Mouse (Mus musculus) embryonic facial prominence, embryonic 15.5 days (tissue): Measurements from ENCODE around the gene Hoxa6. TPM values are rescaled to one million over a fixed set of nuclear protein-coding genes. Genes with fewer than 3 reads are reported as not detected.

Source experiments
- ATAC-seq: fragments of 200-750 bp; cut with Nextera tagmentation; 2 replicates; pipeline ENCODE4 v1.8.0; 2017; ENCODE audit warnings: low read depth, moderate TSS enrichment; ENCODE audit not compliant: insufficient number of reproducible peaks, low FRiP score, low TSS enrichment
- H3K27ac ChIP-seq: fragments of 300-500 bp; sonication (generic); replicated peaks from 2 replicates; pipeline ENCODE4 v1.5.1; 2015; ENCODE audit warnings: mild to moderate bottlenecking, inconsistent platforms
- H3K27me3 ChIP-seq: fragments of 300-500 bp; sonication (generic); 2 replicates; pipeline ENCODE4 v1.6.1; 2015; ENCODE audit warnings: inconsistent platforms
- H3K36me3 ChIP-seq: fragments of 300-500 bp; sonication (generic); 2 replicates; pipeline ENCODE4 v1.6.1; 2015; ENCODE audit warnings: mild to moderate bottlenecking, inconsistent platforms
- H3K4me1 ChIP-seq: fragments of 300-500 bp; sonication (generic); 2 replicates; pipeline ENCODE4 v1.6.1; 2015; ENCODE audit warnings: inconsistent platforms
- H3K4me2 ChIP-seq: fragments of 300-500 bp; sonication (generic); replicated peaks from 2 replicates; pipeline ENCODE4 v1.6.1; 2015; ENCODE audit warnings: mild to moderate bottlenecking, inconsistent platforms
- H3K4me3 ChIP-seq: fragments of 300-500 bp; sonication (generic); replicated peaks from 2 replicates; pipeline ENCODE4 v1.5.1; 2015; ENCODE audit warnings: mild to moderate bottlenecking, inconsistent platforms
- H3K9ac ChIP-seq: fragments of 300-500 bp; sonication (generic); 2 replicates; pipeline ENCODE4 v1.6.1; 2015; ENCODE audit warnings: inconsistent platforms
- H3K9me3 ChIP-seq: fragments of 300-500 bp; sonication (generic); replicated peaks from 2 replicates; pipeline ENCODE4 v1.6.1; 2016; ENCODE audit warnings: inconsistent platforms
- WGBS: fragments of 180-500 bp; shearing (Covaris S2); methylation state at CpG from one replicate; pipeline ENCODE4 v1.1.7; 2015; 5-methylcytosine and 5-hydroxymethylcytosine counted together
- polyA plus RNA-seq: library from polyadenylated mRNA; unstranded; fragments of >200 nt; fragmentation: Nextera tagmentation; extraction: Ambion mirVana; gene quantifications from 2 replicates; pipeline ENCODE4 v1.2.1, GENCODE M21; 2015

Hoxa6 gene
- polyA plus RNA-seq, 1 experiment from 2014 or later = not detected

DNA sequence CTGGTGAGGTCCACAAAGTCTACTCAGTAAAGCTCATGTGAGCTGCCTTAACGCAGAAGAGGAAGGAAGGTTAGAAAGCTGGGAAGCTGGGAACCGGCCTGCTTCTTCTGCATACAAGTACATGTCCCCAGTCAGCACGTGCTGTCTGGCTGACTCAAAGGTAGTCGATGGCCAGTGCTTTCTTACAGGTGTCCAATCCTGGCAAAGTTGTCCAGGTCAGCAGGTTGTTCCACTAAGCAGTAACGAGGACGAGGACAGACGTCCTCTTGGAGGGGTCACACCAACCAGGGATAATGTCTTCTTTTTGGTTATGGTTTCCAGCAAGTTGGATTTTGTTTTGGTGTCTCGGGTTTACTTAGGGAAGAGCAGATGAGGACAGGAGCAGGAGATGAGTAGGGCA, 18.6 kb downstream of the Hoxa6 start:
- no peak overlapping the region for H3K4me2 ChIP-seq

DNA sequence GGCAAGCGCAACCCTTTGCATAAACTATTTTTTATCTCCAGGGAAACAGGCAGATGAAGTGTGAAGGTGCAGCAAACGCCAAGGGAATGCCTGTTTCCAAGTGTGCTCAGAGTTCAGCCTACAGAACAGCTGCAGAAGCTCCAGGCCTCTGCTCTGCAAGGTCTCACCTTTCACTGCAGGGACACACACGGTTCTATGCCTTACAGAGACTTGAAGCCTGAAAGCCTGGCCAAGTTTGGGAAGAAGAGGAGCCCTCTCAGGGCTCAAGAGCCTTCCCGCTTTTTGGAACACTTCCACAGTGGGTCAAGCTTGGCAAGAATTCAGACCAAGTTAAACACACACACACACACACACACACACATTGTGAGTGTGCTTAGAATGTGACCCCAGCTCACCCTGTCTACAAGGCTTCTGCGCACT, 19.3 kb downstream of the Hoxa6 start:
- Histone ChIP-seq H3K4me1 (peaks cover 13% of the 10 kb centered on the region), H3K27me3 (peaks cover 99% of the 10 kb centered on the region), H3K27ac (no peak overlapping the region), H3K9ac (no peak overlapping the region), H3K9me3 (no peaks in the 10 kb centered on the region), H3K4me2 (no peak overlapping the region), H3K36me3 (no peaks in the 10 kb centered on the region), H3K4me3 (no peak overlapping the region)
- ATAC-seq = no peak
- WGBS = 10% methylated on average over 5 of the region's 5 CpGs

More for the DNA sequence above, 18.6 kb downstream of the Hoxa6 start:
- ATAC-seq = no peak
- H3K27me3 ChIP-seq = peaks cover 99% of the 10 kb centered on the region
- no peak overlapping the region for H3K4me3 ChIP-seq
- no peaks in the 10 kb centered on the region for H3K36me3 ChIP-seq
- no peak overlapping the region for H3K9ac ChIP-seq
- no peaks in the 10 kb centered on the region for H3K9me3 ChIP-seq
- WGBS = 8% methylated on average over 8 of the region's 8 CpGs
- peaks cover 13% of the 10 kb centered on the region for H3K4me1 ChIP-seq
- H3K27ac ChIP-seq = no peak overlapping the region

DNA sequence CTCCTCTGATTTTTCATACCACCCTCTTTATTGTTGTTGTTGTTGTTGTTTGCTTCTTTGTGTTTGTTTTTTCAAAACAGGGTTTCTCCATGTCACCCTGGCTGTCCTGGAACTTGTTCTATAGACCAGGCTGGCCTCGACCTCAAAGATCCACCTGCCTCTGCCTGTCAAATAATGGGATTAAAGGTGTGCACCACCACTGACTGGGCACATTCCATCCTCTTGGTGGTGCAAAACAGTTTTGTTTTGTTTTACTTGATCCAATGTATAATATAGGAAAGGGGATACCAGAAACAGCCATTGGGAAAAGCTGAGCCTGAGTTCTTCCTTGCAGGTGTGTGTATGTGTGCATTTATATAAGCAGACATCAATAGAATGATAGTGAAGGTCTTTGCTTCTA, 22.0 kb downstream of the Hoxa6 start:
- H3K36me3 ChIP-seq = no peaks in the 10 kb centered on the region
- peaks cover 100% of the 10 kb centered on the region for H3K27me3 ChIP-seq
- H3K4me3 ChIP-seq = no peak overlapping the region
- H3K4me2 ChIP-seq = no peak overlapping the region
- no peak overlapping the region for H3K27ac ChIP-seq
- no peak for ATAC-seq
- WGBS = 10% methylated on average over 1 of the region's 1 CpGs
- no peak overlapping the region for H3K9ac ChIP-seq
- no peaks in the 10 kb centered on the region for H3K9me3 ChIP-seq
- H3K4me1 ChIP-seq = peaks cover 7% of the 10 kb centered on the region

DNA sequence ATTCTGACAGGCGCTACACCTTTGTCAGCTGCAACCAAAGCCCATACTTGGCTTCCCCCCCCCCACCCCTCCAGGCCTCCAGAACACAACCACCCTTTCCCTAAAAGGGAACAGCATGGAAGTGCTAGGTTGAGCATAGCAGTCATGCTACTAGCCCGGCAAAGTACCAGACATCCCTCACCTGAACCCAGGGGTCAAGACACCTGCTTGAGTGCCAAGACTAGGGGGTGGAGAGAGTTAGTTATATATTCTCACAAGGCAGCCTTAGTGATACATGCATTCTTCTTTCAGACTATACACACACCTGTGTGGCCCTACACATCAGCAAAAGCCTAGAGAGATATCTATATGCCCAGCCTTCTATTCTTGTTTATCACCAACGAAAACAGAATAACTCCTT, 22.7 kb downstream of the Hoxa6 start:
- H3K27ac ChIP-seq = no peak overlapping the region
- H3K4me1 ChIP-seq = peaks cover under 1% of the 10 kb centered on the region; the same call in 1 of the 2 replicates
- H3K27me3 ChIP-seq = peaks cover 100% of the 10 kb centered on the region
- H3K9me3 ChIP-seq = no peaks in the 10 kb centered on the region
- H3K4me3 ChIP-seq = no peak overlapping the region
- WGBS = 13% methylated on average over 3 of the region's 3 CpGs
- H3K4me2 ChIP-seq = no peak overlapping the region
- no peak overlapping the region for H3K9ac ChIP-seq
- no peaks in the 10 kb centered on the region for H3K36me3 ChIP-seq
- ATAC-seq = no peak

DNA sequence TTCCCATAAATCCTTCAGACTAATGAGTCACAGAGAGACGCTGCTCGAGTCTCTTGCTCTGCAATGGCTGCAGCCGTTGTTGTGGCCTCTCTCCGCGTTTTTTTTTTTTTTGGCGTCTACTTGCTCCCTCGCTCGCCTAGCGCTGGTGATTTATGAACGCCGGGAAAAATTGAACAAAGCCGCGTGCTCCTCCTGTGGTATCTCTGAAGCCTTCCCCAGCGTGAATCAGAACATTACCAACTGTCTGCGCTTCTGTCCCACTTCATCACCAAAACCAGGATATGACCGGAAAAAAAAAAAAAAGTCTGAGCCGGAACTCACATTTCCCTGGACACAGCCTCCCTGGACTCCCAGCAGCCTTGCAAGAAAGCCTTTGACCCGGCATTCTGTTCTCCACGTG, 23.3 kb downstream of the Hoxa6 start:
- Histone ChIP-seq H3K4me3 (no peak overlapping the region), H3K27me3 (peaks cover 100% of the 10 kb centered on the region)

DNA sequence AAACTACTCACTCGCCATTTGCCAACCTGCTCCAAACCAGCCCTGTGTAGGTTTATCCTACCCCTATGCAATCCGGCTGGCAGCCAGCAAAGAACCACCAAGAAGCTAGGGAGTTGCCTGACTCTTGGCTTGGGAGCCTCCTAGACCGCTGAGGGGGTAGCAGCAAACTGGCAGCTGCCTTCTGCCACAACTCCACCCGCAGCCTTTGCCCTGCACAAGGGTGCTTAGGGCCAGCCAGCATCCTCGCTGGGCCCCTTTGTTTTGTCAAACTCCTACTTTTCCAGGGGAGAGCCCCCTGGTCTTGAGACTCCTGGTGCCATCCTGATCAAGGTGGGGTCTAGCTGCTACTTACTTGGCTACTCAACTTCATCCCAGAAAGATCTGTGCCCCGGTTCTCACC, 23.9 kb downstream of the Hoxa6 start:
- Histone ChIP-seq H3K27ac (no peak overlapping the region), H3K9ac (no peak overlapping the region), H3K4me2 (no peak overlapping the region), H3K4me3 (no peak overlapping the region), H3K27me3 (peaks cover 100% of the 10 kb centered on the region), H3K4me1 (no peaks in the 10 kb centered on the region), H3K9me3 (no peaks in the 10 kb centered on the region), H3K36me3 (no peaks in the 10 kb centered on the region)
- WGBS = 2% methylated on average over 6 of the region's 6 CpGs
- no peak for ATAC-seq

More for the DNA sequence above, 23.3 kb downstream of the Hoxa6 start:
- Histone ChIP-seq H3K9me3 (no peaks in the 10 kb centered on the region), H3K4me2 (no peak overlapping the region), H3K36me3 (no peaks in the 10 kb centered on the region), H3K4me1 (no peaks in the 10 kb centered on the region), H3K9ac (no peak overlapping the region), H3K27ac (no peak overlapping the region)
- ATAC-seq = no peak
- 2% methylated on average over 19 of the region's 19 CpGs for WGBS

DNA sequence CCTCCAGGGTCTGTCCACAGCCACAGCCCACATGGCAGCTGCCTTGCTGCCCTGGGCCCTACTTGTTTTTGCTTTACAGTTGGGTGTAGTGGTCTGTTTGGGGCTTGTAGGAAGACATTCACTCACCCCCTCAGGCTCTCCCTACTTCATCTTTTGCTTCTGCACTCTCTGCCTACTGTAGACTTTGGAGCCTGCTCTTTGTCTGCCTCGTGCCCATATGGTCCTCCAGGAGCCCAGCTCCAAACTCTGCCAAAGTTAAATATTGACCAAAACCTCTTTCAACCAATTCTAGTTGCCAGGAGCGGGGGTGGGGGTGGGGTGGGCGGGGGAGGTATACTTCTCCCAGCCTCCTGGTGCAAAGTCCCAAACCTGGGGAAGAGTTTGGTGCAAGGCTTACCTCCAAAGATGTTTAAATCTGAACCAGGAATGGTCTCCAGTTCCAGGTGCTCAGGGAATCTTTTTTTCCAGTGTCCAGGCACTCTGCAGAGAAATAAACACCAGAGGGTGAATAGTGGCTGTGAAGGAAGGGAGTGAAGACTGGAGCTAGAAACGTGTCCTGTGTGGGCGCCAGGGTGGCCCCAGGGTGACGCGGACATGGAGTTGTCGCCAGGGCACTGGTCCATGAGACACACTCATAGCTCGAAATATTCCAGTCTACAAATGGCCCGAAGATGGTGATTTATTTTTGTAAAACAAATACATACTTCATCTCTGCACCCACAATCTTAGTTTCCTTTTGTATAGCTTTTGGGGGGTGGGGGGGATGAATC, 25.0 kb downstream of the Hoxa6 start:
- Histone ChIP-seq H3K36me3 (no peaks in the 10 kb centered on the region), H3K9me3 (no peaks in the 10 kb centered on the region), H3K4me1 (no peaks in the 10 kb centered on the region), H3K4me3 (no peak overlapping the region), H3K9ac (no peak overlapping the region), H3K27me3 (peaks cover 100% of the 10 kb centered on the region), H3K27ac (no peak overlapping the region), H3K4me2 (no peak overlapping the region)
- 9% methylated on average over 10 of the region's 10 CpGs for WGBS
- no peak for ATAC-seq

DNA sequence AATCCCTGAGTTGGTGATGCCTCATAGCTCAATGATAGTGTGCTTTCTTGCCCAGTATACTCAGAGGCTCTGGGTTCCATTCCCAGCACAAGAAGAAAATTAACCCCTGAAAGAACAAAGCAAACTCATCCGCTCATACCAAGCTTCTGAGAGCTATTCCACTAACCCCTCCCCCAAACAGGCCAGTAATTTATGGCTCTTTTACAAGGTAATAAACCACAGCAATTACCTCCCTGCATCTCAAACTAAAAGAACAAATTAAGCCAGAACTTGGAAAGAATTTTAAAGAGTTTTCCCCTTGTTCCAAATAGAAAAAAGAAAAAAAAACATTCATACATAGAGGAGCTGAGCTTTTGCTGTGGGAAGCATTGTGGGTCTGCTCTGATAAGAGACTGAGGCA, 25.7 kb downstream of the Hoxa6 start:
- ATAC-seq = no peak
- no peaks in the 10 kb centered on the region for H3K4me1 ChIP-seq
- no peaks in the 10 kb centered on the region for H3K9me3 ChIP-seq
- H3K36me3 ChIP-seq = no peaks in the 10 kb centered on the region
- 19% methylated on average over 1 of the region's 1 CpGs for WGBS
- H3K27ac ChIP-seq = no peak overlapping the region
- H3K4me3 ChIP-seq = no peak overlapping the region
- no peak overlapping the region for H3K4me2 ChIP-seq
- H3K27me3 ChIP-seq = peaks cover 100% of the 10 kb centered on the region
- no peak overlapping the region for H3K9ac ChIP-seq

DNA sequence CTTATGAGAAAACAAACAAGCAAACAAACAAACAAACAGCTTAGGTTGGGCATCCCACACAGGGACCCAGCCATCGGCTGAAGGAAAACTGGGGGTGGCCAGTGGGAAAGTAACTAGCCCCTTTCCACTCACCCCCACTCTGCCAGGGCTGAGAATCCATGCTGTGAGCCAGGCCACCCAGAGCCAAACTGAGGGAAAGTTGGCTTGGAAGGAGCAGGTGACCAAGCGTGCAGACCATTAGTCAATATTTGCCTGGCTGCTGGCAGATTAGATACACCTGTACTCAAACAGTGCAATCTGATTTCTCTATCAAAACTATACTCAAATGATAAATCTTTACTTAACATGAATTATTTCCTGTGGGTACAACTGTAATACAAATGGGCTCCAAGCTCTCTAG, 26.5 kb downstream of the Hoxa6 start:
- Histone ChIP-seq H3K27ac (no peak overlapping the region), H3K9ac (no peak overlapping the region), H3K4me2 (no peak overlapping the region), H3K9me3 (no peaks in the 10 kb centered on the region), H3K36me3 (no peaks in the 10 kb centered on the region), H3K27me3 (peaks cover 100% of the 10 kb centered on the region), H3K4me1 (no peaks in the 10 kb centered on the region), H3K4me3 (no peak overlapping the region)
- WGBS = 19% methylated on average over 2 of the region's 2 CpGs
- ATAC-seq = no peak

DNA sequence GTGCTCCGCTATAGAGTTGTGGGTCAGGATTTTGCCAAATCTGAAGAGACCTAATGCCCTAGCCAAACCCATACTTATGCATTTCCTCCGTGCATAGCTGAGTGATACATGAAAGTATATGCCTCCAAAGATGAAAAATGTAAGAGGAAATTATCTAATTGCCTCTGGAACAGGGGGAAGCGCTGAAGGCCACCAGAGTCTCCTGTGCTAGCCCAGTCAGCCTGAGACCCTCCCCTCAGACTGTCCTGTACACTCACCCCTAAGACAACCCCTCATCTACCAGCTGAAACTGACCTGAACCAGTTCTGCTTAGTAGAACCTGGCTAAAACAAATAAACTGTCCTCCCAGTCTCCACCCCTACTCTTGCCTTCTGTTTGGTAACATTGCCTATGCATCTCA, 27.8 kb downstream of the Hoxa6 start:
- Histone ChIP-seq H3K4me1 (no peaks in the 10 kb centered on the region), H3K9me3 (no peaks in the 10 kb centered on the region), H3K4me3 (no peak overlapping the region), H3K9ac (no peak overlapping the region), H3K27me3 (peaks cover 100% of the 10 kb centered on the region), H3K4me2 (no peak overlapping the region), H3K36me3 (no peaks in the 10 kb centered on the region), H3K27ac (no peak overlapping the region)
- no peak for ATAC-seq
- WGBS = 8% methylated on average over 3 of the region's 3 CpGs

DNA sequence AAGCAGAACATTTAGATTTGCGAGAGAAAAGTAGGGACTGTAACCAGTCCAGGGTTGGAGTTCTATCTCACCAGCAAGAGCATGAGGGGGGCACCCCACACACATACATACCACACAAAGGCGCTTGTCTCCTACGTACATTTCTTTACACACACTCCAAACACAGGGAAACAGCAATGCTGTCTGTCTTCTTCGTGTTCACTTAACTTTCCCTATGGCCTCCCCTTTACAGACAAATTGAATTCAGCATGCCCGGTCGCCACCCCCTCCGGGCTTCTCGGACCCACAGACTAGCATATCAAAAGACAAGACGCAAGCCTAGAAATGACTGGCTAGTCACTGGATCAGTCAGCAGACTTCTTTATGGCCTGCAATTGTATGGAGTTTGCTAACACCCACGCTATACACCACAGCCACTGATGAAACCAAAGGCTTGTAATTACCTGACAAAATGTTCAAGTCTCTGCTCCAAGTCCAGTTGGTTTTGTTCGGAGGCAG, 28.3 kb downstream of the Hoxa6 start:
- peaks cover 100% of the 10 kb centered on the region for H3K27me3 ChIP-seq
- H3K4me1 ChIP-seq = no peaks in the 10 kb centered on the region
- H3K9me3 ChIP-seq = no peaks in the 10 kb centered on the region
- no peak for ATAC-seq
- H3K4me2 ChIP-seq = no peak overlapping the region
- 9% methylated on average over 11 of the region's 11 CpGs for WGBS
- H3K27ac ChIP-seq = no peak overlapping the region
- H3K9ac ChIP-seq = no peak overlapping the region
- no peak overlapping the region for H3K4me3 ChIP-seq
- H3K36me3 ChIP-seq = no peaks in the 10 kb centered on the region

DNA sequence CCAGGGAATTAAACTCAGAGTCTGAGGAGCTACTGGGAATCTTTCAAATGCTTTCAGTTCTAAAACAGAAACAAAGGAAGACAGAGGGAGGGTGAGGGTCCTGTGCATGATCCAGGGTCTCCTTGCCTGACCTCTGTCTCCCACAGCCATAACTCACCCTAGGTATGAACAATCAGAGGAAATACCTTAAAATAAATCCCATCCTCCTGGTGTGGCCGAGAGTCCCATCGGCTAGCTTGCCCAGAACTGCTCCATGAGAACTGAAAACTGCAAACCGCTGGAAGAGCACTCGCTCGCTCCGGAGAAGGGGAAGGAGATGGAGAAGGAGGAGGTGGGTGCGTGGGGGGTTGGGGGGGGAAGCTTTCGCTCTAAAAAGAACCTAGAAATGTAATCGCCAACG, 28.8 kb downstream of the Hoxa6 start:
- Histone ChIP-seq H3K4me1 (no peaks in the 10 kb centered on the region), H3K27me3 (peaks cover 100% of the 10 kb centered on the region), H3K27ac (no peak overlapping the region), H3K4me3 (no peak overlapping the region), H3K4me2 (no peak overlapping the region), H3K36me3 (no peaks in the 10 kb centered on the region), H3K9me3 (no peaks in the 10 kb centered on the region), H3K9ac (no peak overlapping the region)
- no peak for ATAC-seq
- WGBS = 3% methylated on average over 10 of the region's 10 CpGs
